Mouse (Mus musculus) ovary, adult 2 months (tissue): ENCODE measurements around the gene Sgsm2. TPM values are rescaled to one million over a fixed set of nuclear protein-coding genes. Genes with fewer than 3 reads are reported as not detected.

Experiments used
- polyA plus RNA-seq: library from polyadenylated mRNA; depleted of rRNA; stranded (reverse); fragments of >200 nt; gene quantifications from 2 replicates; pipeline ENCODE4 v1.2.3, GENCODE M21; 2012; rRNA removed

Gene Sgsm2
- polyA plus RNA-seq, result 38.5 and 40.1 TPM in 2 replicates

GRCm38 (mm10) chr11:74896901-74897677 is at the start of gene Sgsm2:
Sgsm2 (minus strand) TSS chr11:74897060.

DNA sequence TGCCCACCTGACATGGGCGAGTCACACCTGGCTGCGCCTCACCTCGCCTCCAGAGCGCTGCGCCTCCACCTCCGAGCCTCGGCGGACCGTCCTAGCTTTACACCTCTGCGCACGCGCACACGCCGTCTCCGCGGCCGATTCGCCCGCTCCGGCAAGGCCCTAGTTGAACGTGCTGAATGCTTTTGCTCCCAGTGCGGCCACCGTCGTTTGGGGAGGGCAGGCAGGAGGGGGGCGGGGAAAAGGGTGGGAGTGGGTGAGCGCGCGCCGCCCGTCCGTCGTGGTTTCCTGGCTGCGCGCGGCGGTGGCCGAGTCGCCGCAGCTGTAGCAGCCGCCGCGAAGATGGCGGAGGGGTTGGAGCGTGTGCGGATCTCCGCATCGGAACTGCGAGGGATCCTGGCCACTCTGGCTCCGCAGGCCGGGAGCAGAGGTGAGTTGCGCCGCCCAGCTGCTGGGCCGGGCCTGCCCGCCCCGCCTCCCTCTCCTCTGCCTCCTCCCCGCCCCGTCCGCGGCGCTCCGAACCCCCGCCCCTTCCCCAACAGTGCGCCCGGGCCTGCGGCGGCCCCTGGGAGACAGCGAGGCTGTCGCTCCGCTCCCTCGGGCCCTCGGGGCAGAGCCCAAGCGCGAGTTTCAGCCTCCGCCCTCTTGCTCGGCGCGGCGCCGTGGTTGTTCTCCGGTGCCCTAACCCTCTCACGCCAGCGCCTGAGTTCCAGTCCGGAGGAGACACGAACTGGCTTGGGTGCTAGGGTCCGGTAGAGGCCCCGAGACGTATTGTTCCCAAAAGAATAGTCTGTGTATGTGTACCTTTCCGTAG is 28.9 kb upstream of the Sgsm2 start, which contains the start of the genes Smg6 and Srr:
Gene Smg6 (plus strand): TSS at position 247 of the 811 bp plus-strand sequence.
Gene Srr (minus strand): TSS at position 372 of the 811 bp plus-strand sequence.

DNA sequence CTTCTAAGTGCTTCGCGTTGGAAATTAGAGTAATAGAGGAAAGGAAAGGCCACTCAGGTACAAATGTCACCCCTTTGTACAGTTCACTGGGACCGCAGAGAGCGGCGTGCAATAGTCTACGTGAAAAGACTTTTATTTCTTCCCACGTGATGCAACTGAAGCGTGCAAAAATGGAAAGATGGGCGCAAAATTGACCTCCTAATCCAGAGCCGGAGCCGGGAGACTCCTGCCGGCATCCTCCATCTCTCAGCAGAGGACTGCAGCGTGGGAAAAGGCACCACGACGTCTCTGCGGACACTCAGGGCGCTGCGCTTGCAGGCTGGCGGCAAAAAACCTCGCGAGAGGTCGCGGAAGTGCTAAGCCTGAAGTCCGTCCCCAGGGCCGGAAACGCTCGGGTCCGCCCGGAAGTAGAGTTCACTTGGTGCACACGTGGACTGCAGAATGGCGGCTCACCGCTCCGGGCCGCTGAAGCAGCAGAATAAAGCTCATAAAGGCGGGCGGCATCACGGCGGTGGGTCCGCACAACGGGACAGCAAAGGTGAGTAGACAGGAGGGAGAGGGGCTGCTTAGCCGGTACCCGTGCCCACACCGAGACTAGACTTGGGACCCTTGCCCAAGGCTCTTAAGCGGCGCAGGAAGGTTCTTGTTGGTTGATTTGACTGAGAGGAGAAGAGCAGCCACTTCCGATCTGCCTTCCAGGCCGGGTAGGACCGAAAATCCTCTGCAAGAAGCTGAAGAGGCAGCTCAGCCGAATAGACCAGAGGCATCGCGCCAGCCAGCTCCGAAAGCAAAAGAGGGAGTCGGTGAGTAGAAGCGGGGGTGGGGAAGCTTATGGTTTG is 1.0 kb upstream of the Sgsm2 start, which contains the start of gene Tsr1:
Gene Tsr1 (plus strand): TSS at position 394 of the 839 bp plus-strand sequence.

GRCm38 (mm10) chr11:74830256-74831161 is 66.4 kb downstream of the Sgsm2 start, which contains the start of gene Mnt:
Mnt (plus strand) TSS chr11:74830920.

Other genes with a start within 250 kb of the Sgsm2 start
- gene Cluh, start 247.6 kb downstream of the Sgsm2 start, polyA plus RNA-seq, result 74.1 and 83.5 TPM in 2 replicates
- 10.7 and 12.3 TPM in 2 replicates for gene Pafah1b1, start 172.4 kb downstream of the Sgsm2 start, polyA plus RNA-seq
- gene Mettl16, start 126.2 kb downstream of the Sgsm2 start, polyA plus RNA-seq, result 4.0 and 6.9 TPM in 2 replicates
- 22.8 and 31.3 TPM in 2 replicates for gene Mnt, start 66.1 kb downstream of the Sgsm2 start, polyA plus RNA-seq
- gene Tsr1, start 1.0 kb upstream of the Sgsm2 start, polyA plus RNA-seq, result 8.5 and 10.3 TPM in 2 replicates
- 48.3 and 50.4 TPM in 2 replicates for gene Smg6, start 28.8 kb upstream of the Sgsm2 start, polyA plus RNA-seq
- gene Srr, start 28.9 kb upstream of the Sgsm2 start, polyA plus RNA-seq, result 4.7 TPM in 2 replicates